Mouse (Mus musculus) myocyte (in vitro differentiated cells): ENCODE measurements around the gene Zdhhc17. TPM values are rescaled to one million over a fixed set of nuclear protein-coding genes. Genes with fewer than 3 reads are reported as not detected.

Source experiments
- H3K27me3 ChIP-seq: one replicate; pipeline ENCODE4 v1.6.1; 2011; ENCODE audit not compliant: control insufficient read depth, insufficient read depth, insufficient read length
- H3K36me3 ChIP-seq: one replicate; pipeline ENCODE4 v1.6.1; 2011; ENCODE audit not compliant: control insufficient read depth, insufficient read depth
- H3K4me2 ChIP-seq: one replicate; pipeline ENCODE4 v1.6.1; 2011; ENCODE audit warnings: low read depth, control low read depth
- H3K4me3 ChIP-seq: one replicate; pipeline ENCODE4 v1.5.1; 2011; ENCODE audit warnings: mild to moderate bottlenecking, control low read depth, moderate library complexity
- H3K79me2 ChIP-seq: one replicate; pipeline ENCODE4 v1.6.1; 2011; ENCODE audit not compliant: control insufficient read depth, insufficient read depth
- H3ac ChIP-seq: one replicate; pipeline ENCODE4 v1.6.1; 2011; ENCODE audit not compliant: control insufficient read depth, insufficient read length
- CEBPB ChIP-seq: IDR thresholded peaks from 2 replicates; pipeline ENCODE4 v1.6.1; 2011; ENCODE audit warnings: mild to moderate bottlenecking, moderate library complexity; ENCODE audit not compliant: poor library complexity, insufficient read depth, severe bottlenecking
- E2F4 ChIP-seq: IDR thresholded peaks from one replicate; pipeline ENCODE4 v1.6.1; 2011; ENCODE audit warnings: mild to moderate bottlenecking, control low read depth, moderate library complexity; ENCODE audit not compliant: insufficient read depth
- MAX ChIP-seq: IDR thresholded peaks from one replicate; pipeline ENCODE4 v1.6.1; 2011; ENCODE audit warnings: low read depth, mild to moderate bottlenecking, control low read depth
- MYOD1 ChIP-seq, 3 experiments: IDR thresholded peaks; one replicate each; pipeline ENCODE4 v1.6.1; 2011; ENCODE audit warnings: control low read depth in 2 of 3, low read depth in 2 of 3, mild to moderate bottlenecking in 2 of 3, moderate library complexity in 1 of 3; ENCODE audit not compliant: insufficient read length in 2 of 3, control insufficient read depth in 1 of 3
- MYOG ChIP-seq, 3 experiments: IDR thresholded peaks; one replicate each; pipeline ENCODE4 v1.6.1; 2011; ENCODE audit warnings: control low read depth in 2 of 3, low read depth in 2 of 3, mild to moderate bottlenecking in 2 of 3; ENCODE audit not compliant: insufficient read length in 2 of 3, control insufficient read depth in 1 of 3, insufficient read depth in 1 of 3
- POLR2A ChIP-seq: IDR thresholded peaks from one replicate; pipeline ENCODE4 v1.6.1; 2011; ENCODE audit warnings: low read depth, mild to moderate bottlenecking, control low read depth, moderate library complexity; ENCODE audit not compliant: insufficient read length
- POLR2AphosphoS2 ChIP-seq: IDR thresholded peaks from one replicate; pipeline ENCODE4 v1.6.1; 2011; ENCODE audit warnings: low read depth, control low read depth; ENCODE audit not compliant: insufficient read length
- REST ChIP-seq: IDR thresholded peaks from one replicate; pipeline ENCODE4 v1.6.1; 2011; ENCODE audit warnings: mild to moderate bottlenecking, control low read depth, moderate library complexity; ENCODE audit not compliant: insufficient read depth, insufficient read length
- SRF ChIP-seq: IDR thresholded peaks from one replicate; pipeline ENCODE4 v1.6.1; 2011; ENCODE audit warnings: low read depth; ENCODE audit not compliant: control insufficient read depth, insufficient read length
- TCF12 ChIP-seq: IDR thresholded peaks from one replicate; pipeline ENCODE4 v1.6.1; 2011; ENCODE audit warnings: mild to moderate bottlenecking, control low read depth; ENCODE audit not compliant: poor library complexity, insufficient read depth, severe bottlenecking
- TCF3 ChIP-seq: IDR thresholded peaks from one replicate; pipeline ENCODE4 v1.6.1; 2011; ENCODE audit warnings: low read depth, control low read depth; ENCODE audit not compliant: insufficient read length
- USF1 ChIP-seq: IDR thresholded peaks from one replicate; pipeline ENCODE4 v1.6.1; 2011; ENCODE audit warnings: low read depth, mild to moderate bottlenecking, control low read depth, moderate library complexity
- polyA plus RNA-seq: library from polyadenylated mRNA; unstranded; fragments of >200 nt; fragmentation: generic; extraction: Trizol; gene quantifications from one replicate; pipeline ENCODE4 v1.2.1, GENCODE M21; 2012; ENCODE audit warnings: missing spikeins

Gene Zdhhc17
- polyA plus RNA-seq: 6.6 TPM

DNA sequence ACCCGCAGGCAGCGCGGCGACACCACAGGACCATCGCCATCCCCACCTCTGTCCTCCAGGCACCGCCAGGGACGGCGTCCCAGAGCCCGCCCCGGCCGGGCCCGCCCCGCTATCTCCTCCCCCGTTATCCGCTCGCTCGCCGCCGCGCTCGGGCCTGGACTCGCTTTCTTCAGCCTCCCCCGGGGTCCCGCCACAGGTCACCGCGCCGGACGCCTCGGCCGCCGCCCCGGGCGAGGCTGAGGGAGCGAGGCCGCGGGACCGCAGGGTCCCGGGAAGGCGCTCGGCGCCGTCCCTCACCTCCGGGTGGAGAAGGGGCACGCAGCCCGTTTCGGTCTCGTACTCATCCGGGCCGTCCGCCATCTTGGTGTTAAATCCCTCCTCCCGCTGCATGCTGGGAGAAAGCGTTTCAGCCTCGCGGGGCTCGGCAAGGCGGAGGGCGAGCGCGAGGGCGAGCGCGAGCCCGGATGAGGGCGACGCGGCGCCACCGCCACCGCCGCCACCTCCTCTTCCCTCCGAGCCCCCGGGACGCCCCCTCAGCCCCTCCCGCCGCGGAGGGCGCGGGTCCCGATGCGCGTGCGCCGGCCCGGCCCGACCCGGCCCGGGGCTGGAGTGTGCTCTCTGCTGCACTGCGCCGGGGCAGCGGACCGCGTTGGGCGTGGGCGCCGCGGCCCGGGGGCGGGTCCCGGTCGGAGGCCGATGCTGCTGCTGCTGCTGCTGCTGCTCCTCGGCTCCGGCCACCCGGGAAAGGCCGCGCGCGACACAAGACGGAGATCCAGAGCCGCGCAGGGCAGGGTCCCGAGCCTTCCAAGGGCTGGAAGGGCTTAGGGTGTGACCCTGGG is at the start of gene Zdhhc17:
Zdhhc17 (minus strand) TSS at position 500 of the 839 bp plus-strand sequence.
- Histone ChIP-seq H3K36me3 (no peaks in the 10 kb centered on the region), H3K4me2 (peak within 1 kb of the TSS; percentile 89), H3K79me2 (peaks cover 46% of the 10 kb centered on the region), H3K27me3 (no peaks in the 10 kb centered on the region), H3K4me3 (peak within 1 kb of the TSS; percentile 72), H3ac (peak within 1 kb of the TSS; percentile 91)
- TF ChIP-seq MYOG (IDR thresholded peaks at IDR 0.05; ENCODE audit: control insufficient read depth in 1 of 3, insufficient read depth in 1 of 3, insufficient read length in 2 of 3, low read depth in 2 of 3) (peak in 1 of 3 experiments; percentile 5), TCF3 (no peak), MYOD1 (IDR thresholded peaks at IDR 0.05; ENCODE audit: control insufficient read depth in 1 of 3, insufficient read length in 2 of 3, low read depth in 2 of 3) (no peak), E2F4 (no peak), USF1 (no peak), MAX (no peak), POLR2A (peak; percentile 70), SRF (no peak), TCF12 (no peak), POLR2AphosphoS2 (peak; percentile 53), CEBPB (no peak)

DNA sequence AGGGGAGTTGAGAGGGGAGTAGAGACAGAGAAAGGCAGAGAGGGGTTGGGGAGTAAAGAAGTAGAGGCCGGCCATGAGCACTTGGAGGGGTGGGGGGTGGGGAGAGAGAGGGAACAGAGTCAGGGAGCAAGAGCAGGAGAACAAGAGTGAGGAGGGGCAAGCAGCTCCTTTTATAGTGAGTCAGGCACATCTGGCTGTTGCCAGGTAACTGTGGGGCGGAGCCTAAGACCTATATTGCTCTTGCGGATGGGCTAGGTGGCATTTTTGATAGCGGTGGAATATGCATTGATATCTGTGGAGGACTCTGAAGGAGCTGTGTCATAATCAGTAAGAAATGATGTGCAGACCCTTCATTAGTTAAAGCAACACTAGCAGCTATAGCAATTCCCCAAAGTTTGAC is 45.8 kb upstream of the Zdhhc17 start:
- H3K79me2 ChIP-seq: no peaks in the 10 kb centered on the region

DNA sequence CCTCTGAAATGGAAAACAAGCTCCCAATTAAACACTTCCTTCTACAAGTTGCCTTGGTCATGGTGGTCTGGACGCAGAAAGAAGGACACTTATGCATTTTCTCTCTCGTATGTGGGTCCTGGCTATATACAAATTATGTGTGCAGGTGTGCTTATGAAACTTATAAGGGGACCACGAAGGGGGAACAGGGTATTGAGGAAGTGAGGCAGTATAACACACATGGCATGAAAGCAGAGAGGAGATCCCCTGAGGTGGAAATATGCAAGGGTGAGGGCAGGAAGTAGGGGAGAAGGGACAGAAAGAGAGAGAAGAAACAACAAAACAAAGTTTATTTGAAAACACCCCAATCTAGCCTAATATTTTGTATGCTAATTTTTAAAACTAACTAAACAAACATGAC is 41.7 kb upstream of the Zdhhc17 start:
- no peak overlapping the region for H3K4me3 ChIP-seq

More for the DNA sequence above, 45.8 kb upstream of the Zdhhc17 start:
- H3K4me2 ChIP-seq: no peak overlapping the region
- H3ac ChIP-seq: no peak overlapping the region
- no peaks in the 10 kb centered on the region for H3K27me3 ChIP-seq
- H3K36me3 ChIP-seq: no peaks in the 10 kb centered on the region
- TF ChIP-seq MYOG (IDR thresholded peaks at IDR 0.05; ENCODE audit: control insufficient read depth in 1 of 3, insufficient read depth in 1 of 3, insufficient read length in 2 of 3, low read depth in 2 of 3) (no peak), TCF3 (no peak), SRF (no peak), MYOD1 (IDR thresholded peaks at IDR 0.05; ENCODE audit: control insufficient read depth in 1 of 3, insufficient read length in 2 of 3, low read depth in 2 of 3) (no peak), USF1 (no peak), E2F4 (no peak), REST (no peak), TCF12 (no peak), MAX (no peak), POLR2AphosphoS2 (no peak), CEBPB (no peak), POLR2A (no peak)
- H3K4me3 ChIP-seq: no peak overlapping the region

DNA sequence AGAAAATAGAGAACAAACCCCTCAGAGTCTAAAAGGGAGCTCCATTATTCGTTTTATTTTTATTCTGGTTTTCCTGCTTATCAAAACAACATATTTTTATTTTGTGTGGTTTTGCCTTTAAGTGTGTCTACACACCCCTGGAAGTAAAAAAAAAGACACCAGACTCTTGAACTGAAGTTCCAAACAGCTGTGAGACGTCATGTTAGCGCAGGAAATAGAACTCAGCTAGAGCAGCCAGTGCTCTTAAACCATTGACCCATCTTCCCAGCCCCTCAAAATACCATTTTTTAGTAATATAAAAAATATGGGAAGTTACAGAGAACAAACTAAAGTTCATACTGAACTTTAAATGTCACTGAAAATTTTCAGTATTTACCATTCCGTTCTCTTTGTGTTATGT is 40.6 kb upstream of the Zdhhc17 start:
- Histone ChIP-seq H3K4me3 (no peak overlapping the region), H3K4me2 (no peak overlapping the region), H3K36me3 (no peaks in the 10 kb centered on the region), H3K27me3 (no peaks in the 10 kb centered on the region), H3K79me2 (no peaks in the 10 kb centered on the region), H3ac (no peak overlapping the region)
- no peak for TF ChIP-seq POLR2A
- TF ChIP-seq MYOD1 (IDR thresholded peaks at IDR 0.05; ENCODE audit: control insufficient read depth in 1 of 3, insufficient read length in 2 of 3, low read depth in 2 of 3): no peak
- no peak for TF ChIP-seq POLR2AphosphoS2
- no peak for TF ChIP-seq TCF3
- no peak for TF ChIP-seq TCF12
- TF ChIP-seq MYOG (IDR thresholded peaks at IDR 0.05; ENCODE audit: control insufficient read depth in 1 of 3, insufficient read depth in 1 of 3, insufficient read length in 2 of 3, low read depth in 2 of 3): no peak
- no peak for TF ChIP-seq USF1
- no peak for TF ChIP-seq CEBPB
- no peak for TF ChIP-seq REST
- TF ChIP-seq E2F4: no peak
- TF ChIP-seq MAX: no peak
- TF ChIP-seq SRF: no peak

More for the DNA sequence above, 41.7 kb upstream of the Zdhhc17 start:
- H3ac ChIP-seq: no peak overlapping the region
- H3K4me2 ChIP-seq: no peak overlapping the region
- no peaks in the 10 kb centered on the region for H3K79me2 ChIP-seq
- H3K27me3 ChIP-seq: no peaks in the 10 kb centered on the region
- TF ChIP-seq MAX (no peak), CEBPB (no peak), REST (no peak)
- no peaks in the 10 kb centered on the region for H3K36me3 ChIP-seq
